Mouse (Mus musculus): ENCODE data around the gene Scn4b.
A peak's percentile ranks its signal among the peaks of the same experiment; 100 is the strongest.

Scn4b gene

DNA sequence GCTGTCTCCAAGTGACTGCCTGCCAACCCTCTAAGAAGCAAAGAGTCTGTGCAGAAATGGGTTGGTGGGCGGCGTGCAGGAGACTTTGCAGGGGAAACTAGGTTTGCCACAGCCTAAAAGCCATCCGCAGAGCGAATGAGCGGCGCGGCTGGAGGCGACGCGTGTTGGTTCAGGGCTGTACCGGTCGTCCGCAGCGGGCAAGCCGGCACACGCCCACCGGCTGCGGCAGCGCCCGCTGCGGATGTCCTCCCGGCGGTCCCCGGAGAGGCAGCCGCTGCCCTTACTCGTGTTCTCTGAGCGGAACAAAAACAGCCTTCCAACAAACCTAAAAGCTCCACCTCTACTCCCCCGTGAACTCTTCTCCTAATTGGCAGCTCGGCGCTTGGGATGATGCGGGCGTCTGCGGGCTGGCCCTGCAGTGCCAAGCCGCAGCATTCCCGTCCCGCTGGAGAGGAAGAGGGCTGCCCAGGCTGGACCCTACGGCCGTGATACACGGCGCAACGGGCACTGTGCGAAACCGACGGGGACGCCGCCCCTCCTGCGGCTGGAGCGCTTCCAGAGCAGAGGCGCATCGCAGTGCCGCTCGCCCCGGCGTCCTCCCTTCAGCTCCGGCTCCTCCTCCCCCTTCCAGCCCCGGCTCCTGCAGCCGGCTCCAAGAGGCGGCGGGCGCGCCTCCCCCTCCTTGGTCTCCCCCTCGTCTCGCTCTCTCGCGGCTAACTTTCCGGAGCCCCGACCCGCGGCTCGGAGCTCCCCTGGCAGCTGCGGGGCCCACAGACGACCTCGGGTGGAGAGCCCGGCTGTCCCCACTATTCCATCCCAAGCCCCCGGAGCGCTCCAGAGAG, at the start of gene Scn4b:
Gene Scn4b (plus strand): TSS at position 205 of the 842 bp plus-strand sequence.
- DNase-seq (ENCODE audit: low spot score) = peak; percentile 69

DNA sequence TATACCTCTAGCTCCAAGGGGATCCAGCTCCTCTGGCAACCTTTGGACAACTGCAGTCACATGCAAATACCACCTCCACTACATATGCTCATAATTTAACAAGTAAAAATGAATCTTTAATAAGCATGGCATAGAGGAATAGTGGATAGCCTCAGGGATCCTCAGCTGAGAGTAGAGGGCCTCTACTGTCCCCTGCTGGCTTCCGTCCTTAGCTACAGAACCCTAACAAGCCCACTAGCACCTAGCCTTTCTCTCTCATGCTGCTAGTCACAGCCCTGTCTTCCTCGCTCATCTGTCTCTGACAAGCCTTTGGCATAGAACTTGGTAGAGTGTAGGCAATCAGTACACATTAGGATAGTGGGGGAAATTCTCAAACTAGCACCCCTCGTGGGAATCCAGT, 47.4 kb upstream of the Scn4b start:
- no peak for DNase-seq (ENCODE audit: low spot score)

DNA sequence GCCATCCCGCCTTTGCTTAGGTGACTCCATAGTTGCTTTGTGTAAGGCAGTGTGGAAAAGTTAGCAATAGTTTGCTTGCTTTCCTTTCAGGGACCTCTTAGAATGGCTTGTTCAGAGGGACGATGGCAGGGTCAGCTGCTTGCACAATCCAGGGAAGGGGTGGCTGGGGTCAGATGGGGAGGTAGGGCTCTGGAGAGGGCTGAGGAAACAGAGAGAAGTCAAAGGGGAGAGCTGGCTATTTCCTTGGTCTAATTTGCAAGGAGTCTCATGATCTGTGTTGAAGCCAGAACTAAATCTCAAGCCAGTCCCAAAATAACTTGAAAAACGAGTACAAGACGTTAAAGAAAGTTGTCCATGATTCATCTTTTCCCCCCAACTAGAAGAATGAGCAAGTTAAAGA, 45.6 kb upstream of the Scn4b start:
- DNase-seq (ENCODE audit: low spot score) = no peak

DNA sequence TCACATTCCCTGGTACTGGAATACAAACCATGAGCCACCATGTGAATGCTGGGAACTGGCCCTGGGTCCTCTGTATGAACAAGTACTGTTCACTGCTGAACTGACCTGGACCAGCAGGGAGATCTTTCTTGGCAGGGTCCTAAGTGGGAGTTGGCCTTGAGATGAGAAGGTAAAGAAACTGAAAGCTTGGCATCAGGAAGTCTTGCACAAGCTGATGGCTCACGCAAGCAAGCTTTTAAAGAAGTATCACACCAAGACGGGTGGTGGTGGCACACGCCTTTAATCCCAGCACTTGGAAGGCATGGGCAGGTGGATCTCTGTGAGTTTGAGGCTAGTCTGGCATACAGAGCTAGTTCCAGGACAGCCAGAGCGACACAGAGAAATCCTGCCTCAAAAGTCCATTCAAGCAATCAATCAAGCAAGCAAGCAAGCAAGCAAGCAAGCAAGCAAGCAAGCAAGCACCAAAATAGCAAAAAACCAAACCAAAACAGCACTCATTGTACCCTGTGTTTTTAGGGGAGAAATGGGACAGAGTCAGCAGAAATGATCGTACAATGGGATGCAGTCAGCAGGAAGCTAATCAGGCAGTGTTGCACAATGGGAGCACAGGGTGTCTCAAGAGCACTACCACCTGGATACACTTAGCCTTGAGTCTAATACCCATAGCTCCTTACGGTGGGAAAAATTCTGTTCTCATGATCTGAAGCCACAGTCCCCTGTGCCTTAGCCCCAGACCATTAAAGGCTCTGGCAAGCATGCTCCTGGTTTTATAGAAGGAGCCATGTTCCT, 42.9 kb upstream of the Scn4b start:
- DNase-seq (ENCODE audit: low spot score) = no peak

DNA sequence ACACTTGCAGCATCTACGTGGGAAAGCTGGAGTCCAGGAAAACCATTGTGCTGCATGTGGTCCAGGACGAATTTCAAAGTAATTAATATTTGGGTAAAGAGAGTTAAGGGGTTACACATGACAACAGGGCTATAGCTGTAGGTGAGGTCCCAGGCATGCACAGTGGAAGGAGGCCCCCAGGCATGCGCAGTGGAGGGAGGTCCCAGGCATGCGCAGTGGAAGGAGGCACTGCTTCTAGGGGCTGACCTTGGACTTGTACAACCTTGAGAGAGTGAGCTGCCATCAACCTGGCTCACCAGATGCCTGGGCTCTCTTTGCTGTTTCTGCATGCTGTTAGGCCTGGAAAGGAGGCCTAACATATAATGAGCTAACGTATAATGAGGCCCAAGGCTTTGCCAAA, 40.3 kb upstream of the Scn4b start:
- no peak for DNase-seq (ENCODE audit: low spot score)

DNA sequence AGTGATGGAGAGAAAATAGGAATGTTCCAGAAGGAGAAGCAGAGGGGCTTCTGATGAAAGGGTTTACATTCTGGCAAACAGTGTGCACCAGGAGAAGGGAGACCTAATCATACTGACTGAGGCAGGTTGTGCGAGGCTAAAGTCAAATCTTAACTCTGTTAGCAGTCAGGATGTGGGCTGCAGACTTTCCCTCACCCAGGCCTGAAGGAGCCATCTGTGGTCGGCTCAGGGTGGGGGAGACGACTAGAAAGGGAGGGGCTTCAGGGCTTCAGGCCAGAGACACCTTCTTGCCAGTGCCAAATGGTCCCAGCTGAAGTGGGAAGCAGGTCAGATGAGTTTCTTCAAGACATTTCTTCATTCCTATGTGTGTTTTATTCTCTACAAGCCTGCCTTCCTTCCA, 39.8 kb upstream of the Scn4b start:
- DNase-seq (ENCODE audit: low spot score) = no peak

DNA sequence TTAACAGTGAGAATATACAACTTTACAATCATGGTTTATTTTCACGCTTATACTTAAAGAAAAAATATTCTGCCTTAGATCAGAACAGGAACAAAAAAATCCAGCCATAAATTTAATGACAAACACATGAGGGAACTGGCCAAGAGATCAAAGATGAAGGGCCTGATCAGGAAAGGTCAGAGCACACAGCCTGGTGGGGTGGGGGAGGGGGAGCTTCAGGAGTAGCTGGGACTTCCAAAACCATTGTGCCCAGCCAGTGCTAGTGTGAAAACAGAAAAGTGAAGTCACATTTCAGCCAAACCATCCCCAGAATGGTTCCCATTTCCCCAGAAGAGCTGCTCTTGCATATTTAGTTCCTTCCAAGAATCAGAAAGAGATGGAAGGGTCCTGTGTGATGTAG, 35.7 kb upstream of the Scn4b start:
- DNase-seq (ENCODE audit: low spot score) = peak; percentile 49

DNA sequence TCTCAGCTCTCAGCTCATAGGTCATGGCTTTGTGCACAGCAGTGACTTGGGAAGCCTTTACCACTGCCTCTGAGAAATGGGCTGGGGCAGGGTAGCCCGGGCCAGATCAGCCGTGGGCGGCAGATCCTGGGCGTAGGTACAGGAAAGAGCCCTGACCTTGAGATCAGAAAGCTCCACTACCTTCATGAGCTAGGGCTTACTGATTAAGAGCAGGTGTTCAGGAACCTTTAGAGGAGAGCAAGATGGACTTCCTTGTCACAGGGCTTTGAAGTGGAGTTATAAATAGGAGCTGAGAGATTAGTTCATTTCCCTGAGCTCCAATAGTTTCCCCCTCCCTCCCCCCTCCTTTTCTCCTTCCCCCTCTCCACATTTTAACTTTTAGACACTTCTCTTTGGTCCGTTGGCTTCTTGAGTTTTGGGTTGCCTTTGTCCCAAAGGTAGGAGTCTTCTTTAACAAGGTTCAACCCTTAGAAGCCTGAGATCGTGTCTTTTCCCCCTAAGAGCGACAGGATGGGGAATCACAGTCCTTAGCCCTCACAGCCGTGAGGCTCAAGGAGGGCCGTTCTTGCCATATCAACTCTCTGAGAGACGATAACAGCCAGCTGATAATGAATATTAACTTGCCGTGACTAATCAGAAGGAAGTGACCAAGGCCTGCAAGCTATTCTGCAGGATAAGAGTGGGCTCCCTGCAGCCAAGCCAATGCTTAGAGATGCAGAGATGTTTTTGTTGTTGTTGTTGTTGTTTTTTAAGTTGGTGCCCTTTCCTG, 34.8 kb upstream of the Scn4b start:
- DNase-seq (ENCODE audit: low spot score) = no peak

DNA sequence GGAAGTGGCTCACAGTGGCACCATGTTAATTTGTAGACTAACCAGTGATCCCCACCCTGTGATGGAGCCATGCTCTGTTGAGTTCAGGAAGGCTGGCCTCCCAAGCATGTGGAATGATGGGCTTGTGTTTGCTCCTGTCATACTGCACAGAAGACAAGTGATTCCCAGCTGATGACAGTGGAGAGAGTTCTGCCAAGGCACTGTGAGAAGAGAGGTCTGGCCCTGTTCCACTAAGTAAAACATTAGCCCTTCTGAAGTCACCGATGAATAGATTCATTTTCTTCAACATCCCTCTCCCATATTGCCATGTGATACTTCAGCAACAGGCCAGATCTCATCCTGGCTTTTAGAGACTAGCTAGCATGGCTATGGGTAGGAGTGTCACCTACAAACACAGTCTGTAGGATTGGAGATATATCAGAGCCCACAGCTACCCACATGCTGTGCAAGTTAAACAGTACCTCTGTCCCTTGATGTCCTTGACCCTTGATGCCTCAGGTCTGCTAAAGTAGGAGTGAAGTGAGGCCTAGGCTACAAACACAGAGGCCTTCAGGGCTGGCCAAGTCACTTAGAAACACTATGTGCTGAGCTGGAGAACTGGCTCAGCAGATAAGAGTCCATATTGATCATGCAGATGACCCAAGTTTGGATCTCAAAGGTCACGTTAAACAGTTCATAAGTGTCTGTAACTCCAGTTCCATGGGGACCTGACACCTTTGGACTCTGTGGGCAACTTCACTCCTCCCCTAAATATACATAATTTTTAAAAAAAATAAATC, 32.4 kb upstream of the Scn4b start:
- no peak for DNase-seq (ENCODE audit: low spot score)

DNA sequence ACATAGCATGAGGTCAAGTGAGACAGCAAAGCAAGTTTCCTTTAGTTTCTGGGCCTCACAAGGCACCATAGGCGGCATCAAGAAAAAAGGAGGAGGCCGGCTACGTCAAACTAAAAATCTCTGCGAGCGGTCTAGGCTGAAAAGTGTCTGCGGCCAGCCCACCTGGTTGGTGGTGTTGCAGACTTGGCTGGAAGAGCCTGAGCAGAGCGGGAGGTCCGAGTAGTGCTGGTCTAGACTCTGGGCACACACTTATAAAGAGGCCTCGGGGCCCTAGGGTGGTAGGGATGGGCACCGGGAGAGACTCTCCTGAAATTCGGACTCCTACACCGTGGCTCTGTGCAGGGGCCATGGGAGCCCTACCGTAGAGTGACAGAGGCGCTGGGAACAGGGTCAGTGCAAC, 22.5 kb upstream of the Scn4b start:
- peak; percentile 88 for DNase-seq (ENCODE audit: low spot score)

DNA sequence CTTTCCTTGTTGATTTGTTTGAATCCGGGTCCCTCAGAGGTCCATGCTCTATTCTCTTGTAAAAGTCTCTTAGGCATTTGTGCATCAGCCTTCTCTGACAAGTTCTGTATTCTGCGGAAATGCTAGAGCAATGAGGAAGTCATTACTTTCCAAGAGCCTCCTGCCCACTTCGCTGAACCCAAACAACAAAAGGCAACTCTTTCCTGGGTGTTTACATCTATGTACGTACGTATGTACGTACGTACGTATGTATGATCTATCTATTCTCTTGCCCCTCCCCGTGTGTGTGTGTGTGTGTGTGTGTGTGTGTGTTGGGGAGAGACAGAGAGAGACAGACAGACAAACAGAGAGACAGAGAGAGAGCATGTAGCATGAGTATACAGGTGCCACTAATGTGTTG, 21.4 kb upstream of the Scn4b start:
- DNase-seq (ENCODE audit: low spot score) = no peak

DNA sequence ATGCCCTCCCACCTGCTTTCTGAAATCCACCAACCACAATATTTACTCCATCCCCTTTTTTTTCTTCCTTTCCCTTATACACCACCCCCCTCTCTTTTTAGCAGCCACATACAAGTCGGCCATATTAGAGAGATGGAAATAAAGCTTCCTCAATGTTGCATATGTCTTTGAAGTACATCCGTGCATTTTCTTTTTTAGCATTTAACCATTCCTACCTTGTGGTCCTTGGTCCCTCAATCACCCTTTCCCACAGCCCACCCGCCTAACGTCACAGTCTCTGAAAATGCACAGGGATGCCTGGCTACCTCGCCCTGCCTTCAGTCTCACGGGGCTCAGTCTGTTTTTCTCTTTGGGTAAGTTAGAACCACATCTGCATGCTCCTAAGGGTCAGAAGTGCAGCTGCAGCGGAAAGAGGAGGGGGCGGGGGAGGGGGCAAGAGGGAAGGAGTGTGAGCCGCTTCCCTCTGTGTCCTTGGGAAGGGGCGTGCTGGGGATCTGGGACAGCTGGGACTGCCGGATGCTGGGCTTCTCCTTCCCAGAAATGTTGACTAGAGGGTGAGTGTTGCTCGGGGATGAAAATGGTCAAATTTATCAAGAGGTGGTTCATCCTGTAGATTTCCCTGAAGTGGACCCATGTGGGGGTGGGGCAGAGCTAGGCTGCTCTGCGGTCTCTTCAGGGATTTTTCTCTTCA, 20.3 kb upstream of the Scn4b start, which contains the start of gene Scn2b:
Gene Scn2b (plus strand): TSS at position 42 of the 691 bp plus-strand sequence.
- DNase-seq (ENCODE audit: low spot score) = peak; percentile 70

DNA sequence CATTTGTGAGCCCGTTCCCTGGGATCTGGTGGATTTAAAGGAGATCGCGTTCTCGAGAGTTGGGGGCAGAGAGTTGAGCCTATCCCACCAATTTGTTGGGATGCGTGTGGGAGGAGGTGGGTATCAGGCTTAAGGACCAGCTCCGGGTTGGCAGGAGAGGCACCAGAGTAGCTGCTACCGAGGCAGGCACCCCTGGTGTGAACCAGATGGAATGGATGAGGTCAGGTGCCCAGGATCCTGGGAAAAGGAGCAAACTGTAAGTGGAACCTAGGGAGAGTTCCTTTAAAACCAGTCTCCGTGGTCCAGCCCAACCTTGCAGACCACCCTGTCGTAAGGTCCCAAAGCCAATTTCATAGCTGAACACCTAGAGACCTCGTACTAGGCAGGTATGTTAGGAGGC, 19.6 kb upstream of the Scn4b start:
- no peak for DNase-seq (ENCODE audit: low spot score)

DNA sequence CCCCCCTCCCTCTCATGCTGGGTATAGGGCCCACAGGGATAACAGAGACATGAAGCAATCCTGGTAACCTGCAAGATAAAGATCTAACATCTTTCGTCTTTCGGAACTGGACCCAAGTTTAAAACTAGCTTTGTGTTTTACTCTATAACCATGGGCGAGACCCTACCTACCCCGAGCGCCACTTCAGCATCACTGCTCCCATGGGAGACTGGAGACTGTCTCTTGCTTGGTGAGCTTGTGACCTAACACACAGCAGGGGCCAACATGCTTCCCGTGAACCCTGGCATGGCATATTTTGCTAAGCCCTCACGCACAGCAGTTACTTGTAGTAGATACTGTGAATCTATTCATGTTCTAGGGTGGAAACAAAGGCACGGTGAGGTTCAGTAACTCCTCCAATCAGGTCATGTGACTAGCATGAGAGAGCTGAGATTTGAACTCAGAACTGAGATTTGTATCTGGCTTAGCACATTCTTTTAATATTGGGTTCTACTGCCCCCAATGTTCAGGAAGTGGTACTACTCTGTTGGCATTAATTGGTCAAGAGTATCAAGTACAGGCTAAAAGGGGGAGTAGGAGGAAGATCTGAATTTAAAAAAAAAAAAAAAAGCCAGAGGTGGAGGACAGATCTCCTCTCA, 18.8 kb upstream of the Scn4b start:
- no peak for DNase-seq (ENCODE audit: low spot score)

DNA sequence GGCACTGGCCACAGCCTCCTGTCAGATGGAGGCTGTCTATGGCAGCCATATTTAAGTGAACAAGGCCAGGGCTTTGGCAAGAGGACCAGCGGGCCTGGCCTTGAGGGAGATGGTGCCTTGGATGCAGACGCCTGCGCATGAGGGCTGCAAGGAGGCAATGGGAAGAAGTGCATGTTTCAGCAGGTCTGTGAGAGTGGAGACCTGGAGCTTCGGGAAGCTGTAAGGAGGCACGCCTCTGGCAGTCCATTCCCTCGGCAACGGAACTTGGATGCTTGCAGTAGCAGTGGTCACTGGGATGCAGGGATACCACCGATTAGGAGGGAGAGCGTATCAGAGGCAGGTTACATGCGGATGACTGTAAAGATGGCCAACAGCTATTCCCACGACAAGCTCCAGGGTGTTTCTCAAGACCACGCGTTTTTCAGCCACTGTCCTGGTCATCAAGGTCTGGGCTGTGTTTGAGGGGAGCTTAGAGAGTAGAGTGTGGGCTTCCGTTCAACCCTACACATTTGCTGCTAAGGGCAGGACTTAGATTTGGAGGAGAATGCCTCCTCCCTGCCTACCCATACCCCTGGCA, 18.2 kb upstream of the Scn4b start:
- no peak for DNase-seq (ENCODE audit: low spot score)

DNA sequence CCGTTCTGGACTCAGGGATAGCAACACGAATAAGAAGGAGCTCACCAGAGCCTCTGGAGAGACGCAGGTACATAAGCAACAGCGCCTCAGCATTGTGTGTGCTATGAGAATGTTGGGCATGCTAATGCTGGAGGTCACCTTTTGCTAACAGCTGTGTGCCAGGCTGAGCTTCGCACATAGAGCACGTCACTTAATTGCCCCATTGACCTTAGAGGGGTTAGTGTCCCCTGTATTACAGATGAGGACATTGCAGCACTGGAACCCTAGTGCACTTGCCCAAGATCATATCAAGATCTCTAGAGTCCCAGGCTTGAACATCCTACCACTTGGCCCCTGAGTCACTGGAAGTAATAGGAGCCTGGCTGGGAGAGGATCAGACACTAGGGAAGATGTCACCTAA, 17.6 kb upstream of the Scn4b start:
- DNase-seq (ENCODE audit: low spot score) = no peak

DNA sequence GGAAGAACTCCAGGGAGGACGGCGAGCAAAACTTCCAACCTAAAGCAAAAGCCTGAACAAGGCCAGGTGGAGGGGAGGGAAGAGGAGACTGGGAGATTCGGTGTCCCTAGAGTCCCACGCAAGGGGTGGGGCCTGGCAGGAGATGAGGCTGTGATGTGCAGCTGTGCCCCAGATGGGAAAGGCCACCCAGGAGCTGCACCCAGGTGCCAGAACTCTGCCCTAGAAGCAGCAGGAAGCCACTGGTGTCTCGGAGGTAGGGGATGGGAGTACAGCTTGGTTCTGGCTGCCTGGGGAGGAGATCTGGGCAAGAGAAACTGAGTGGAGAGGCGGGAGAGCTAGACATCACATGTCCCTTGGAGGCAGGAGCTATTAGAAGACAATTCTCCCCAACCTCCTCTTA, 17.2 kb upstream of the Scn4b start:
- DNase-seq (ENCODE audit: low spot score) = no peak

DNA sequence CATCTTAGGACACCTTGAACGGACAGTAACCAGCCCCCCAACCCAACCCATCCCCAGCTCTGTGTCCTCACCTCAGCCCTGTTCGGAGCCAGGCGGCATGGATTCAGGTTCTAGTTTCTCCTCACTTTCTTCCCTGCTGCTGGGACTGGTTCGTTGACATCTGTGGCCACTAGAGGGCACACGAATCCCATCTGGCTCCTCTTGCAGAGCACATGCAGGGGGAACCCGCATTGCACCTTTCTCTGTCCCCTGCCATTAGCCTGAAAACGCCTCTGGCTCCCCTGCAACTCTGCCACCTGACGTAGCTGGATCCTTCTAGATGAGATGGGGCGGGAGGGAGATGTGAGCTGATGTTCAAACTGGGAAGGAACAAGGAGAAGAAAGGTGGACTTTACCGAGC, 16.4 kb upstream of the Scn4b start:
- peak; percentile 84 for DNase-seq (ENCODE audit: low spot score)

DNA sequence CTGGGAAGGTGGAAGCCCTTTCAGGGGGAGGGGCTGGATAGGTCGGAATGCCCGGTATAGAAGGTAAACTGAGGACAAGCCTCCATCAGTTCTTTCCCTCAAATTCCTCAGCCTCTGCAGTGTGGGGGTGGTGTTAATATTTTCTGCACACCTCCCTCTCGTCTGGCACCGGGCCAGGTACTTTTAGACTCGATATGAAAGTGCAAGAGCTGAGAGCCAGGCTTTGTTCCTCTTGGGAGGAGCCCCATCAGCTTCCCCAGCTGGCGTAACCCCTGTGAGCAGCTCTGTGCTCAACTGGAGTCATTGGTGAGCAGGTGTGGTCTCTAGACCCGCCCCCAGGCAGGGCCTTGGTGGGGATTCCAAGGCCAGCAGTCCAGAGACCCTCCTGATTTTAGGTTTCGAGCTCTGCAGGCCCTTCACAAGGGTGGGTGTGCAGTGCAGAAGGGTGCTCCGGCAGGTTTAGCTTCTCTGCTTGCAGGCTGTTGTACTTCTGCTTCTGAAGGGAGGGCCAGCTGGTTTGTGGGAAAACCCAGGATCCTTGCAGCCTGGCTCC, 15.9 kb upstream of the Scn4b start:
- no peak for DNase-seq (ENCODE audit: low spot score)

DNA sequence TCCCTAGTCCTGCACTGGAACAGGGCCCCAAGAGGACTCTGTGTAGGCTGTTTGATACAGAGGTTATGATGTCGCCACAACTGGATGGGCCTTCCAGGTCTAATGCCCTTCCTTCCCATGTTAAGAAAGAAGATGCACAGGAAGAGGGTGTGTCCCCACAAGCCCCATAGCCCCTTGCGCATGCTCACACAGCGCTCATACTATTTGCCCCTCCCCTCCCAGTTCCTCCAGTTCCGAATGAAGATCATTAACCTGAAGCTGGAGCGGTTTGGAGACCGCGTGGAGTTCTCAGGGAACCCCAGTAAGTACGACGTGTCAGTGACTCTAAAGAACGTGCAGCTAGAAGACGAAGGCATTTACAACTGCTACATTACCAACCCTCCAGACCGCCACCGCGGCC, 13.0 kb upstream of the Scn4b start:
- DNase-seq (ENCODE audit: low spot score) = no peak
